Mouse (Mus musculus) heart, postnatal 14 days (tissue): ENCODE measurements at regions not wholly inside any gene's neighbourhood (a gene's known extent, or its start where the extent isn't known, plus 50 kb on each side); places are given as distances from the start of the nearest gene placed in this dataset.

Experiments
- DNase-seq, 2 experiments: peaks; one replicate each; pipeline ENCODE4 v3.0.0; 2021 to 2022
- intact Hi-C: fragments of 180-260 bp; cut with DNase I; formaldehyde crosslinking; loops from one replicate; pipeline ENCODE4 v1.15.1; 2025

- intact Hi-C loops = no loop called here
- no peak for DNase-seq
These were observed 52.9 kb upstream of the Errfi1 start for GRCm38 (mm10) chr4:150800774-150801173.

DNA sequence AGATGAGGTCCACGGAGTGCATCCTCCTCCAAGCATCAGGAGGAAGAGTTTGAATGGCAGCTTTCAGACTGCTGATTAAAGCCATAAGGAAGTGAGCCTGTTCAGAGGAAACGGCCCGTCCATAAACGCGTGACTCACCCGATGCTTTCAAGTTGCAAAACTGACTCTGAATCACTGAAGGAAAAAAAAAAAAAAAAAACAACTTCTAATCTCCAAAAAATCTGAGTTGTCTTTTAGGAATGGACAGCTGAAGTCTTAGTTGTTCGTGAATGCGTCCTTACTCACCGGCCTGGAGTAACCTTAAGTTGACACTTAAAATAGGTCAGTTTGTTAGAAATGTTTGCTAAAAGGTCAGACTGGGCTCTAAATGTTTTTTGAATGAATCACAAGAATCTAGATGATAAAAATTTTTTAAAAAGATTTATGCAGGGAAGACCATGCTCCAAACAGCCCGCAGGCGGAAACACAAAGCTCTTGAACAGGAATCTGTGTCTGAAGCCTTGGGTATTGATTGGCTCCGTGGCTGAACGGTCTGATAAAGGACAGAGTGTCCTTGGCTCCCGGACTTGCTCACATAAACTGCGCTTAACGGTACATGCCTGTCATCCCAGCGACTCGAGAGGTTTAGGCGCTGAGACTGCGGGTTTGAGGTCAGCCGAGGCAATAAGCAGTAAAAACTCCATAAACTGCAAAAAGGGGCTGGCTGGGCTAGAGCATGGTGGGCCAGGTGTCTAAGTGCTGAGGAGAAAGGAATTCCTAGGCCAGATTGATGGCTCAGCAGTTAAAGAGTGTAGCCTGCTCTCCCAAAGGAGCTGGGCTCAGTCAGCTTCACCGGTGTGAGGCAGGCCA lies 53.9 kb upstream of the Errfi1 start:
- intact Hi-C loops = no loop called here
- no peak for DNase-seq

GRCm38 (mm10) chr4:150798783-150799530 lies 54.8 kb upstream of the Errfi1 start:
- intact Hi-C loops = no loop called here

GRCm38 (mm10) chr4:150798281-150798680 lies 55.4 kb upstream of the Errfi1 start:
- intact Hi-C loops = no loop called here
- DNase-seq = no peak

More at GRCm38 (mm10) chr4:150798783-150799530, 54.8 kb upstream of the Errfi1 start:
- peak; percentile 51 to 54 for DNase-seq

GRCm38 (mm10) chr4:150797057-150797456 lies 56.7 kb upstream of the Errfi1 start:
- no peak for DNase-seq
- intact Hi-C loops = no loop called here

GRCm38 (mm10) chr4:150794878-150795277 lies 58.8 kb upstream of the Errfi1 start:
- no peak for DNase-seq
- intact Hi-C loops = no loop called here

GRCm38 (mm10) chr4:150794257-150794794 lies 59.4 kb upstream of the Errfi1 start:
- intact Hi-C loops = no loop called here
- DNase-seq = peak in 1 of 2 experiments; percentile 49

- DNase-seq = no peak
- intact Hi-C loops = no loop called here
These were observed 60.6 kb upstream of the Errfi1 start for GRCm38 (mm10) chr4:150793146-150793545.

- intact Hi-C loops = no loop called here
- no peak for DNase-seq
These were observed 64.6 kb upstream of the Errfi1 start for GRCm38 (mm10) chr4:150789166-150789565.

DNA sequence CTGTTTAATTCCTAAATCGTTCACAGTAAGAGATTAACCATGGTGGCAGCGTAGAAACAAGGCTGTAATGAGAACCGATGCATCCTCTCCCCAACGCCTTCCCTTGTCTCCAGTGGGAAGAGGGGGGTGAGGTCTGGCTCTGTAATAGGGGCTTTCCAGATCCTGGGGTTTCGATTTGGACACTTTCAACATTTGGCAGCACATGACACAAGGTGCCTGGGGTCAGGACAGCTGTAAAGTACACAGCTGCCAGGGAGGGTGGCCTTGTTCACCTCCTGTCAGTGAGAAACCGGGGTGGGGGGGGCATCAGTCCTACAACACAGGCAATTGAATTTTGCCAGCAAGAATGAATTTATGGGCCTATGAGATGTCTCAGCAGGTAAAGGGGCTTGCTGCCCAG lies 66.6 kb upstream of the Errfi1 start:
- DNase-seq = no peak
- intact Hi-C loops = no loop called here

- intact Hi-C loops = no loop called here
- no peak for DNase-seq
These were observed 67.1 kb upstream of the Errfi1 start for GRCm38 (mm10) chr4:150786651-150787050.

- peak; percentile 36 to 65 for DNase-seq
- intact Hi-C loops = no loop called here
These were observed 68.9 kb upstream of the Errfi1 start for GRCm38 (mm10) chr4:150784491-150785451.

- intact Hi-C loops = no loop called here
- no peak for DNase-seq
These were observed 72.4 kb upstream of the Errfi1 start for GRCm38 (mm10) chr4:150781304-150781703.

GRCm38 (mm10) chr4:150779340-150779739 lies 74.4 kb upstream of the Errfi1 start:
- no peak for DNase-seq
- intact Hi-C loops = loop anchor here (5.0 kb wide), 1 partner anchor 73 kb away; the partner anchor contains the start of gene Errfi1

GRCm38 (mm10) chr4:150778683-150779082 lies 75.0 kb upstream of the Errfi1 start:
- peak; percentile 45 to 63 for DNase-seq
- intact Hi-C loops = loop anchor here (5.0 kb wide), 1 partner anchor 74 kb away; the partner anchor contains the start of gene Errfi1

- DNase-seq = peak; percentile 64 to 67
- intact Hi-C loops = loop anchor here (5.0 kb wide), 1 partner anchor 76 kb away; the partner anchor contains the start of gene Errfi1
These were observed 77.8 kb upstream of the Errfi1 start for GRCm38 (mm10) chr4:150775695-150776521.

DNA sequence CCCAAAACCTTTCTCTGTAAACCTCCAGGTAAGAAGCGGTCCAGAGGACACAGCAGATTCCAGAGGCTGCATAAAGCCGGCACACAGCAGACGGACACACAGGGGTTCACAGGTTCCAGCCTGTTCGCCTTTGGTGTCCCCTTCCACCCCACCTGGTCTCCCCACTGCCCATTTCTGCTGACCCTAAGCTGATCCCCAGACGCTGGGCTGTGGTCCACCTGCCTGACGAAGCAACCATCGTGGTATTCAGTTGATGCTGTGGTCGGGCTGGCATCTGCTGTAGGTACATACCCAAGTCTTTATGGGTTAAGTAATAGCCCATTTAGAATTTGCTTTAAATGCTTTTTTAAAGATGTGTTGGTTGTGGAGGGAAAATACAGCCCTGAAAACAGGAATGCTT lies 78.4 kb upstream of the Errfi1 start:
- DNase-seq = no peak
- intact Hi-C loops = loop anchor here (5.0 kb wide), 1 partner anchor 77 kb away; the partner anchor contains the start of gene Errfi1

- intact Hi-C loops = loop anchor here (5.0 kb wide), 1 partner anchor 67 kb away; no protein-coding TSS in a partner anchor
- DNase-seq = peak in 1 of 2 experiments; percentile 27
These were observed 79.3 kb upstream of the Errfi1 start for GRCm38 (mm10) chr4:150774289-150774914.
